Mouse (Mus musculus) ES-E14 (cell line): ENCODE results near the gene Syt2. TPM values are rescaled to one million over a fixed set of nuclear protein-coding genes. Genes with fewer than 3 reads are reported as not detected.

ENCODE experiments used
- DNase-seq: peaks from one replicate; pipeline ENCODE4 v3.0.0-alpha.2; 2013; ENCODE audit warnings: low read depth, low spot score
- H3K27ac ChIP-seq: 2 replicates; pipeline ENCODE4 v1.5.1; 2012; ENCODE audit warnings: low read depth, mild to moderate bottlenecking, low read length, moderate library complexity, mixed read lengths; ENCODE audit not compliant: poor library complexity, insufficient read depth, severe bottlenecking
- H3K36me3 ChIP-seq: 2 replicates; pipeline ENCODE4 v1.6.1; 2012; ENCODE audit warnings: mild to moderate bottlenecking, low read length, moderate library complexity, mixed read lengths; ENCODE audit not compliant: control insufficient read depth, poor library complexity, insufficient read depth, severe bottlenecking
- H3K4me1 ChIP-seq, 2 experiments: fragments of 150-350 bp in 1 of 2; sonication (generic) in 1 of 2; 2 replicates each; pipeline ENCODE4 v1.6.1; 2012; ENCODE audit warnings: low read length in 2 of 2, mild to moderate bottlenecking in 1 of 2, mixed read lengths in 1 of 2; ENCODE audit not compliant: control insufficient read depth in 2 of 2, insufficient read depth in 2 of 2, poor library complexity in 1 of 2
- H3K4me3 ChIP-seq, 2 experiments: fragments of 150-350 bp in 1 of 2; sonication (generic) in 1 of 2; 2 replicates each; pipeline ENCODE4 v1.5.1; 2012; ENCODE audit warnings: low read length in 2 of 2, low read depth in 1 of 2, mild to moderate bottlenecking in 1 of 2, mixed read lengths in 1 of 2; ENCODE audit not compliant: insufficient read depth in 1 of 2, poor library complexity in 1 of 2, severe bottlenecking in 1 of 2
- H3K9ac ChIP-seq: 2 replicates; pipeline ENCODE4 v1.6.1; 2012; ENCODE audit warnings: low read depth, mild to moderate bottlenecking, low read length, mixed read lengths; ENCODE audit not compliant: poor library complexity, insufficient read depth, severe bottlenecking
- H3K9me3 ChIP-seq: fragments of 150-350 bp; sonication (generic); 2 replicates; pipeline ENCODE4 v1.6.1; 2012; ENCODE audit warnings: low read depth, mild to moderate bottlenecking, low read length; ENCODE audit not compliant: control insufficient read depth, insufficient read depth
- CHD2 ChIP-seq: IDR thresholded peaks from 2 replicates; pipeline ENCODE4 v1.6.1; 2014; ENCODE audit warnings: mild to moderate bottlenecking, low read depth, low read length, inconsistent platforms
- HCFC1 ChIP-seq: IDR thresholded peaks from 2 replicates; pipeline ENCODE4 v1.6.1; 2012; ENCODE audit warnings: low read length, inconsistent platforms, borderline replicate concordance; ENCODE audit not compliant: insufficient read depth
- MAFK ChIP-seq: IDR thresholded peaks from 2 replicates; pipeline ENCODE4 v1.6.1; 2014; ENCODE audit warnings: mild to moderate bottlenecking, low read depth, low read length, inconsistent platforms; ENCODE audit not compliant: insufficient read depth
- ZC3H11A ChIP-seq: IDR thresholded peaks from 2 replicates; pipeline ENCODE4 v1.6.1; 2012; ENCODE audit warnings: low read depth, mild to moderate bottlenecking, inconsistent platforms, low read length, borderline replicate concordance
- ZNF384 ChIP-seq: IDR thresholded peaks from 2 replicates; pipeline ENCODE4 v1.6.1; 2012; ENCODE audit warnings: low read depth, low read length, inconsistent platforms
- in situ Hi-C, 2 experiments: fragments of 600-800 bp; cut with MboI; formaldehyde crosslinking; loops; one replicate each; pipeline ENCODE4 v1.15.1; 2025; ENCODE audit warnings: low sequenced_read_pairs in 2 of 2, inconsistent platforms in 1 of 2; ENCODE audit not compliant: unreplicated experiment in 2 of 2
- total RNA-seq: library from RNA; depleted of rRNA; stranded (reverse); fragments of 300-350 nt; gene quantifications from 2 replicates; pipeline ENCODE4 v1.2.3, GENCODE M21; 2012

The Syt2 gene
- total RNA-seq, 1 experiment = 0.62 TPM

GRCm38 (mm10) chr1:134757230-134757629, 110.8 kb downstream of the Syt2 start:
- Histone ChIP-seq H3K9ac (no peak overlapping the region), H3K4me3 (no peak overlapping the region), H3K36me3 (no peaks in the 10 kb centered on the region), H3K9me3 (no peaks in the 10 kb centered on the region), H3K4me1 (no peaks in the 10 kb centered on the region), H3K27ac (no peak overlapping the region)
- in situ Hi-C loops = no loop called here
- TF ChIP-seq CHD2 (no peak), ZNF384 (no peak), HCFC1 (no peak), MAFK (no peak), ZC3H11A (no peak)
- DNase-seq = no peak

DNA sequence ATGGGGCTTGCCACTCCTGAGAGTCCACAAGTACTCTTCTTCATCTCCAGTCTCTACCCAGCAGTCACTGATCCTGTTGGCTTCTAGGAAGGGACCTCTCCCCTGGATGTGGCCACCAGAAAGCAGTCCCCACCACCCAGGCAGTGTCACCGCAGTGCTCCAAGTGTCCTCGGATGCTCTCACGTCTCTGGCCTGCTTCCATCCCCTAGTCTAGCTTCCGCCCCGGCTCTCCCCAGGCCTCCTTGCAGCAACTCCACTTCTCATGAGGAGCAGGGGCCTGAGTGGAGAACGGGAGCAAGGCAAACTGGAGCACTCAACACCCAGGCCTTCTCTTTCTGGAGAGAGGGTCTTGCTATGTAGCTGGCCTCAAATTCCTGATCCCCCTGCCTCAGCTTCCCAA, 112.7 kb downstream of the Syt2 start:
- no peak overlapping the region for H3K27ac ChIP-seq
- no peak for DNase-seq
- no peaks in the 10 kb centered on the region for H3K9me3 ChIP-seq
- no peaks in the 10 kb centered on the region for H3K4me1 ChIP-seq
- in situ Hi-C loops = no loop called here
- TF ChIP-seq CHD2 = no peak
- H3K4me3 ChIP-seq = no peak overlapping the region
- H3K9ac ChIP-seq = no peak overlapping the region
- H3K36me3 ChIP-seq = no peaks in the 10 kb centered on the region

DNA sequence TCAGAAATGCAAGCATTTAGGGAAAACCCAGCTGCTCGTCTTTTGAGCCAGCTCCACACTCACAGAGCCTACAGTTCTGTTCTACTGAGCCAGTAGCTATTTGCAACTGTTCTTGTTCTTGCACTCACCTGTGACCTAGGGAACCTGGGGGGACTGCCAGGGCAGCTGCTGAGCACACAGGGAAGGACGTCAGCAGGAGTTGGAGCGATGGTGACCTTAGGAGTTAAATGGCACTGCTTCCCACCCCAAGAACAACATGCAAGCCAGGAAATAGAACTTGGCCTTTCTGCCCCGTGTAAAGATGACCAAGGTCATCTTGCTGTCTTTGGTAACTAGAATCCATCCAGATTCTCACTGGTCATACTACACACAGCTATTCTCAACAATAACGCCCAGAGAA, 114.2 kb downstream of the Syt2 start:
- TF ChIP-seq ZC3H11A = no peak
- no peak for TF ChIP-seq ZNF384
- no peak for TF ChIP-seq HCFC1
- no peak for TF ChIP-seq MAFK
- no peaks in the 10 kb centered on the region for H3K36me3 ChIP-seq
- in situ Hi-C loops = no loop called here

DNA sequence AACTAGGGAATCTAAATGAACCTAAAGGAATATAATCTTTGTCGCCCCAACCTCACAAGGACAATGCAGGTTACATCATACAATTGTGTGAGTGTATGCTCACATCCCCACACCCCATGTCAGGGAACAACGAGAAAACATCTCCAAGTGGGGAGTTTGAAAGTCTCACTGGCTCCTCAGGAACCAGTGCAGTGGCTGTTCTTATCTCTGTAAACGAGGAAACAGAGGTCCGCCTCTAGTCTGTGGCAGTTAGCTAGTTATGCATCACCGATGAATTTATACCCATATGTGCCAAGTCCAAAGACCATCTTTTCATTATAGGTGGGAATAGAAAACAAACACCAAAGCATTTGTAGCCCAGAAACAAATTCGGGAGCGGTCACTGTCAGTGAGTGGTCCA, 115.1 kb downstream of the Syt2 start:
- in situ Hi-C loops = no loop called here

More for the DNA sequence above, 114.2 kb downstream of the Syt2 start:
- H3K27ac ChIP-seq = no peak overlapping the region
- no peaks in the 10 kb centered on the region for H3K4me1 ChIP-seq
- no peak overlapping the region for H3K9ac ChIP-seq
- DNase-seq = no peak
- H3K4me3 ChIP-seq = no peak overlapping the region
- H3K9me3 ChIP-seq = no peaks in the 10 kb centered on the region

DNA sequence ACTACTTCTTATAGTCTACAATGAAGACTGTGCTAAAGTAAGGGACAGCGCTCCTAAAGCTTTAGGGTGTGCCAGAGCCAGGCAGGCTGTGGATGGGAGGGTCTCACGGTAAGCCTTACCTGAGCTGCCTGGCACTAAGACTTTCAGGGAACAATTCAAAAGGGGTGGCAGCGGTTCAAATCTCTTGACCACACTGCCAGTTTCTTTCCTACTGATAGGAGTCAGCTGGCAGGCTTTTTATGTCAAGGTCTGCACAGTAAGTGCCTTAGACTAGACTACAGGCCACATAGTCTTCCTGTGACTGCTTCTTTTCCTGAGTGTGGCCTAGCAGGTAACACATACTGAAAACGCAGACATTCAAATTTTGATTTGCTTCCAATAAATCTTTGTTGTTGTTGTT, 116.8 kb downstream of the Syt2 start:
- no peak overlapping the region for H3K27ac ChIP-seq
- H3K4me3 ChIP-seq = no peak overlapping the region
- H3K9ac ChIP-seq = no peak overlapping the region
- H3K36me3 ChIP-seq = no peaks in the 10 kb centered on the region
- no peak for TF ChIP-seq HCFC1
- TF ChIP-seq ZNF384 = no peak
- no peak for TF ChIP-seq CHD2
- TF ChIP-seq MAFK = no peak
- no peak for TF ChIP-seq ZC3H11A
- no peaks in the 10 kb centered on the region for H3K4me1 ChIP-seq
- DNase-seq = no peak
- no peaks in the 10 kb centered on the region for H3K9me3 ChIP-seq
- in situ Hi-C loops = no loop called here

More for the DNA sequence above, 115.1 kb downstream of the Syt2 start:
- Histone ChIP-seq H3K4me1 (no peaks in the 10 kb centered on the region), H3K9ac (no peak overlapping the region), H3K9me3 (no peaks in the 10 kb centered on the region), H3K4me3 (no peak overlapping the region), H3K36me3 (no peaks in the 10 kb centered on the region), H3K27ac (no peak overlapping the region)
- DNase-seq = no peak
- TF ChIP-seq ZNF384 = no peak
- TF ChIP-seq ZC3H11A = no peak
- TF ChIP-seq CHD2 = no peak
- no peak for TF ChIP-seq MAFK
- no peak for TF ChIP-seq HCFC1
